Mouse (Mus musculus) CD4-positive helper T cell, adult 2 months (primary cell): ENCODE measurements at regions not wholly inside any gene's neighbourhood (a gene's known extent, or its start where the extent isn't known, plus 50 kb on each side); places are given as distances from the start of the nearest gene placed in this dataset.
A peak's percentile ranks its signal among the peaks of the same experiment; 100 is the strongest.
"Not testable (repeated sequence)": the region's sequence is repeated elsewhere in the genome, so short reads cannot be mapped to it uniquely, and the experiment has no call there.

Experiments used
- DNase-seq: peaks from one replicate; pipeline ENCODE4 v3.0.0-alpha.2; 2012; ENCODE audit warnings: low read depth, missing footprints, low spot score

DNA sequence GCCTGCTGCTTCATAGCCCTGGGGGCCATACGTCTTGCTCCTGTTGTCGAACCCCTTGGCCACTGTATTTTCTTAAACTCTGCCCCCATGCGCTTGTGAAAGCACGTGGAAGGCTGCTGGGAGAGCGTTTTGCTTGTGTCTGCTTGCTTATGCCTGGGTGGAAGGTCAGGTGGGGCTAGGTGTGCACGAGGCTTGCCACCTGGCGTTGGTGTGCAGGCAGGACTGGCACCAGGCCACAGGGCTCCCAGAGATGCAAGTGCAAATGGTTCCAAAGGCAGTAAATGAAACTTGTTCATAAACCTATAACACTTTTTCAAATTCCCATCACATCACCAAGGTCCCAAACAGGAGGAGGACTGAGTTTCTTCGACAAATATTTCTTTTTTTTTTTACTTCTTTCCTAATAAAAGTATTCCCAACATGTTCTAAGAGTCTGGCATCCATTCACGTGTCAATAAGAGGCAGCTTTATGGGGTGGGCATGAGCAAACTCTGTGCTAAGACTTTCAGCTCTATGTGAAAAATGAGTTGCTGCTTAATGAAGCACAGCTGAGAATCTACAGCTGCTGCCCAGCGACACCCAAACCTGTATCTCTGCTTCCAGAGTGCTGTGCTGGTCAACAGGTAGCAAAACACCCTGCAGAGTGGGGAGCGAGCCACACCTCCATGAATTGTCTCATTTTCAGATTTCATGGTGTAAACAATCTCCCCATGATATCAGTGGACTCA, 116.0 kb upstream of the Gmds start:
- DNase-seq, result no peak

DNA sequence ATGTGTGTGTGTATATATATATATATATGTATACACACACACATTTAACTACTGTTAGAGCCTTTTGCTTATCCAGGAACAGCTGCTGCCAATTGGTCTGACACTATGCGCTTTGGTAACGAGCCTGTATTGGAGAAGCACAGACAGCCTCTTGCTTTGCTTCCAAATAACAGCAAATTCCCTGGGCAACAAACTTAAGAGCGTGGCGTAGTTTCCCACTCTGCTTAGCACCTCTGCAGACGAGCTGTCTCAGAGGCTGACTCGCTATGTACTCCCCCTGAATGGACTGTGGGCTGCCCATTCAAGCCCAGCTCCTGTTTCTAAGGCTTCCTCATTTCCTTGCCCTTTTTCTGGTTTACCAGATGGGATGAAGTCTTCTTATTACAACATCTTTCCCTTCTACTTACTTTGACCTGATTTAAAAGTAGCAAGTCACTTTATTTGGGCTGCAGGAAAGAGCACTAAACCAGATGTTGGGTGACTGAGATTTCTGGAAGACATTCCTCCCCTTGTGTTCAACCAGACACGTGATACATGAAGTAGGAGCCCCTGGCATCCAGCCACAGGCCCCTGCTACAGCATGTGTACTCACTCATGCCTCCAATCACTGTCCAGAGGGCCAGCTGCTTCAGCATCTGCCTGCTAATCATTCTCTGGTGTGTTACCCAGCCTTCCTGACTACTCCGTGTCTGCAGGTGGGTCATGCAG, 111.3 kb upstream of the Gmds start:
- DNase-seq, result no peak

DNA sequence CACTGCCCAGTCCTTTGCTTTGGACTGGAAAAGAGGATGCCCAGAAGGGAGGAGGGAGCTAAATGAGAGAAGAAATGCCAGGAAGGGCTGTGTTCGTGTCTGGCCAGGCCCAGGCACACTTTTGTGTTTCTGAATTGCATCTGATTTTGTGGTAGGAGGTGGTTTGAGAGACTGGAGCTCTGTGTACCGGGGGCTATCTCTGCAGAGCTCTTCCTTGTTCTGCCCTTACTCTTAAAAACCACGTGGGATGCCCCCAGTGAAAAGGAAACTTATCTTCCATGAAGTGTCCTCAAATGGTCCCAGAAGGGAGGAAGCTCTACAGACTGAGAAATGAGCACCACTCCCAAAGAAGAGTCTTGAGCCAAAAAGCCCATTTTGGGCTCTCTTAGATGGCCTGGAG, 106.0 kb upstream of the Gmds start:
- DNase-seq, result no peak

- no peak for DNase-seq
Observed at GRCm38 (mm10) chr13:32442025-32442424, 103.5 kb upstream of the Gmds start.

GRCm38 (mm10) chr13:32435136-32435535, 96.6 kb upstream of the Gmds start:
- no peak for DNase-seq

DNA sequence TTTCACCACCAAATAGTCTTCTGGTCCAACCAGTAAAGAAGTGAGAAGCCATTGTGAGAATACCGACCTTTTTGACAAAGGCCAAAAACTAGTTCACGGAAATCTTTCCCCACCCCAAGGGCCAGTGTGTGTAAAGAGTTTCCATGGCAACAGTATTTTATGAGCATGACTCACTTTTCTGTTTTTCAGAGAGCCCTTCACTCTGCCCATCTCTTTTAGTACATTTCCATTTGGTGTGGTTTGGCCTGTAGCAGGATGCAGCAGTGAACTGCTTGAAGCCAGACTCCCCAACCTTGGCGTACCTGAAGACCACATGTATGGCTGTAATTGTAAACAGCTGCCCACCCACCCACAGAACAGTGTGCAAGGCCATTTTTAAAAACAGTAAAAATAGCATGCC, 89.9 kb upstream of the Gmds start:
- DNase-seq, result no peak

DNA sequence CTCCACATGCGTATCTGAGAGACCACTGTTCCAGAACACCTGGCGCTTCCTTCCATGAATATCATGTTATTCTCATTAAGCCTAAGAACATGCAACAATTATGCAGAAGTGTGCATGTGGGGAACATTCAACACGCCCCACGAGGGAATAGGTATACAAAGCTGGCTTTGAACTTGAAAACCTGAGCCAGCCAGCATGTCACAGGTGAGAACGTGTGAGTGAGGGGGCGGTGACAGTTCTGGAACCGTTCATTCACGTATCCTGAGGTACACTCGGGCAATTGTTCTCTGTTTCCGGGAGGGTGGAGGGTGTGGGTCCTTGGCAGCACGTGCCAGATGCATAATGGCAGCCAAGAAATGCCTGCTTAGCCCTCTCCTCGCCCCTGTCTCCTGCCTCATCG, 88.4 kb upstream of the Gmds start:
- no peak for DNase-seq

DNA sequence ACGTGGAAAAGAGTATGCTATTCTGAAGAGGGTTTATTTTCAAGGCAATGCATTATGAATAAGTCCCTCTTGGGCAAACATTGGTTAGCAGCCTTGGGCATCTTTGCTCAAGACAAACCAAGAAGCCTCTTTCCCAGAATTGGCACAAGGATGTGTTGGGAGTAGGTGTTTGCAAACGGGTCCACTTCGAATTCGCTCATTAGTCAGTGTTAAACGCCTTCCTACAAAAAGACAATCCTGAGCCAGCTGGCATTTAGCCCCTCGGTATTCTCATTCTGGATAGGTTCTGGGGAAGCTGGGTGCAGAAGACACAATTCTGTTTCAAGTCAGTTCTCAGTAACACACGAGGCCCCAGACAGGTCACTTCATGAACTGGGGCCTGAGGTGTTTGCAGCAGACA, 87.7 kb upstream of the Gmds start:
- DNase-seq, result no peak

GRCm38 (mm10) chr13:32424543-32424942, 86.0 kb upstream of the Gmds start:
- DNase-seq, result not testable (repeated sequence)

- DNase-seq, result no peak
Observed at GRCm38 (mm10) chr13:32422485-32422884, 83.9 kb upstream of the Gmds start.

- DNase-seq, result no peak
Observed at GRCm38 (mm10) chr13:32419326-32419725, 80.8 kb upstream of the Gmds start.

GRCm38 (mm10) chr13:32418655-32419054, 80.1 kb upstream of the Gmds start:
- no peak for DNase-seq

DNA sequence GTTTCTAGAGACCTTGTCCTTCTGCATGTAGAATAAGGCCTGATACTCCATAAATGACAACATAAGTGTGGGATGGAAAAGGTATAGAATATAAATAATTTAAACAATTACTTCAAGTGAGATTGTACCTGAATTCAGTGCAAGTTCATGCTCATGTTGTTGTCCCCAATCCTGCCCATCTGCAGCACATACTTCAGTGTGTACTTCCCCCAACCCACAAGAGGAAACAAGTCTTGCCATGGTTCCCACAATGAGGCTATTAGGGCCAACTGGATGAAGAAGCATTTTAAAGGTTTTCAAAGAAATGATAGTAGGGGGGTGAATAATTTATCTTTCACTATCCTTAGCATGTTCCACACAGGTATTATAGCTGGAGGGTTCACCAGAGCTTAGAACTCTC, 79.4 kb upstream of the Gmds start:
- DNase-seq, result no peak

DNA sequence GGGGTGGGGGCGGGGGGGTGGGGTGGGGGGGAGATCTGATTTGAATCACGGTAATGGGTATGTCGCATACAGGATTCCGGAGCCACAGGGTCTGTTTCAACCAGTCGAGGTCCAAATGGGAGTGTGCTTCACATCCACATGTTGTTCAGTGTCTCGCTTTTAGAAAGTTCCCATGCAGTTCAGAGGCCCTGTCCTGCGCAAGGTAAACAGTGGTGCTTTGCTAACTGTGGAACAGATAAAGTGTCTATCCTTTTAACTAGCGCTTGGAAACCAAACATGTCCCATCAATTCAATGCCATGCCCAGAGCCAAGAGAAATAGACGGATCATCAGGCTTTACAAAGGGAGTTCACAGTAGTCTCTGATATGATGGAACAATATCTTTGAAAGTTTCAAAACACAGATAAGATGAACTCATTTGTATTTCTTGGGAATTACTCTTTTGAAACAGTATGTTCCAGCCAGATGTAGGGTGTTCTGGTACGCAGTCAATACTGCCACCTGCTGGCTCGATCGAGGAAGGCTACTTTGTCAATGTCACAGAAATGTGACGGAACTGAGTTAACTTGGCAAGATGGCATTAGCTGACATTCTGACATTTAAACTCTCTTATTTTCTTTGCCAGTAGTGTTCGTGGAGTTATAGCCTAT, 72.9 kb upstream of the Gmds start:
- DNase-seq, result peak; percentile 31

- DNase-seq, result no peak
Observed at GRCm38 (mm10) chr13:32410065-32410464, 71.5 kb upstream of the Gmds start.

GRCm38 (mm10) chr13:32398616-32399015, 60.1 kb upstream of the Gmds start:
- DNase-seq, result no peak
